Mouse (Mus musculus) stomach, postnatal 0 days (tissue): ENCODE measurements around the gene Tanc1.

Source experiments
- CTCF ChIP-seq: IDR thresholded peaks from 2 replicates; pipeline ENCODE4 v1.5.1; 2016; ENCODE audit warnings: antibody characterized with exemption, low read depth, mild to moderate bottlenecking, moderate library complexity
- EP300 ChIP-seq: optimal IDR thresholded peaks from 2 replicates; pipeline ENCODE3; 2016; ENCODE audit warnings: antibody characterized with exemption

- TF ChIP-seq EP300 (no peak), CTCF (no peak)
These were observed 242.5 kb downstream of the Tanc1 start for GRCm38 (mm10) chr2:59854363-59854762.
